Mouse (Mus musculus): ENCODE data around the gene Sectm1b. TPM values are rescaled to one million over a fixed set of nuclear protein-coding genes. Genes with fewer than 3 reads are reported as not detected.

The Sectm1b gene
- polyA plus RNA-seq, 1 experiment from 2014 or later, result 0.32 TPM

DNA sequence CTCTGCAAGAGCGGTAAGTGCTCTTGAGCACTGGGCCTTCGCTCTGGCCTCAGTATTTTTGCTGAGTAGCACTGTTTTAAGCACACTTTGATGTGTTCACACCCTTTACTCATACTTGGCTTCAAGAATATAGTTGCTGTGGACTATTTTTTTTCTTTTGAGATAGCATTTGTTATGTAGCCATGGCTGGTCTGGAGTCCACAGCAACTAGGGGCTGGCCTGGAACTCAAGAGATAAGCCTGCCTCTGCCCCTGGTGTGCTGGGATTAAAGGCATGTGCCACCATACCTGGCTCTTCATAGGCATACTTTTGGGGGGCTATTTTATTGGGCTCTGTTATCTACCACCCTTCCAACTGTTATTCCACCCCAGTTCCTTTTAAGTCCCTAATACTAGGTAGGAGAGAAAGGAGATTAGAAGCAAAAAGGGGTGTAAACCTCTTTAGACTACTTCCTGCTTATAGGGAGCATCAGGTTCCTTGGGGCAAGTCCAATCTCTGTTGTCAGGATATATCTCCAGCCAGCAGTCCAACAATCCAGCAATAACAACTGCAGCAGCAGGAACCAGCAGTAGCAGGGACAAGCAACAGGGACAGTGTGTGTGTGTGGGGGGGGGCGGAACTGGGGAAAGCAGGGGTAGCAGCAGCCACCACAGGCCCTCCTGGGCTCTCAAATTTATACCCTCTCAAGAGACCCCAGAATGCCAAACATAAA, 53.2 kb downstream of the Sectm1b start:
- Histone ChIP-seq H3K36me3 (ENCODE audit: control insufficient read depth, insufficient read depth, low read length) (no peaks in the 10 kb centered on the region), H3K4me2 (replicated peaks; ENCODE audit: low read depth, low read length) (no peak overlapping the region), H3K27ac (ENCODE audit: low read length) (no peak overlapping the region), H3K4me1 (ENCODE audit: control insufficient read depth, insufficient read depth, low read length) (no peaks in the 10 kb centered on the region), H3K9me3 (ENCODE audit: control insufficient read depth, low read depth, low read length) (no peaks in the 10 kb centered on the region), H3K9ac (replicated peaks; ENCODE audit: low read depth, low read length) (no peak overlapping the region), H3K27me3 (ENCODE audit: control insufficient read depth, insufficient read depth, low read length) (no peaks in the 10 kb centered on the region), H3K4me3 (ENCODE audit: low read depth, low read length) (no peak overlapping the region)
- 96% methylated on average over 3 of the region's 3 CpGs for WGBS
- no peak for ATAC-seq (ENCODE audit: insufficient number of reproducible peaks, insufficient read depth, low FRiP score, low read depth)

DNA sequence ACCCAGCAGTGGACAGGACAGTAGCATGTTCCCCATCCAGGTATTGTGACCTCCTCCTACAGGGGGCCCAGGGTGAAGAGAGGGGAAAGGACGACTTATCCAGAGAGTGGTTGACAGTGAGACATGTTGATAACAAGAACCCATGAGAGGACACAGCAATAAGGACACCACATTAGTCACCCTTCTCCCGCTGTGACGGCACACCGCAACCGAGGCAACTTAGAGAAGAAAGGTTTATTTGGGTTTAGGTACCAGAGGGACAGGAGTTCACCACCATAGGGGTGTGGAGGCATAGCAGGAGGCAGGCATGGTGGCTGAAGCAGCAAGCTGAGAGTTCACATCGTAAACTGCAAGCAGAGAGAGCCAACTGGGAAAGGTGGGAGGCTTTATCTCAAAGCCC, 57.2 kb downstream of the Sectm1b start:
- no peak for ATAC-seq (ENCODE audit: insufficient number of reproducible peaks, insufficient read depth, low FRiP score, low read depth)
- Histone ChIP-seq H3K27me3 (ENCODE audit: control insufficient read depth, insufficient read depth, low read length) (no peaks in the 10 kb centered on the region), H3K9ac (replicated peaks; ENCODE audit: low read depth, low read length) (no peak overlapping the region), H3K4me2 (replicated peaks; ENCODE audit: low read depth, low read length) (no peak overlapping the region), H3K36me3 (ENCODE audit: control insufficient read depth, insufficient read depth, low read length) (no peaks in the 10 kb centered on the region), H3K4me1 (ENCODE audit: control insufficient read depth, insufficient read depth, low read length) (no peaks in the 10 kb centered on the region), H3K27ac (ENCODE audit: low read length) (no peak overlapping the region), H3K9me3 (ENCODE audit: control insufficient read depth, low read depth, low read length) (no peaks in the 10 kb centered on the region), H3K4me3 (ENCODE audit: low read depth, low read length) (no peak overlapping the region)
- WGBS, result 70% methylated on average over 6 of the region's 6 CpGs

DNA sequence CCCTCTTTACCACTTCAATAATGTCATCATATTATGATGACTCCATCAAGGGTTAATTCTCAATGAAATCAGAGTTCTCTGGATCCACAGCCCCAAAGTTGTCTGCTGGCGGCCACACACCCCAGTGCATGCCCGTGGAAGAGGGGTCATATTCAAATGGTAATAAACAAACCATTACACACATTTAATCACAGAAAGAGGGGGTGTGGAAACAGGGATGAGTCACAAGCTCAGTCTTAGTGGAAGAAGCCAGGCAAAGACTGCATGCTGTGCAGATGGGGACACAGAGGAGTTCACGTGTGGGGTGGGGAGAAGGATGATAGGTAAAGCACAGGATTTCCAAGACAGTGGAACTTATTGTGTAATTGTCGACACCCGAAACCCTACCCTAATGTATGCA, 59.1 kb downstream of the Sectm1b start:
- Histone ChIP-seq H3K36me3 (ENCODE audit: control insufficient read depth, insufficient read depth, low read length) (no peaks in the 10 kb centered on the region), H3K27me3 (ENCODE audit: control insufficient read depth, insufficient read depth, low read length) (no peaks in the 10 kb centered on the region), H3K4me3 (ENCODE audit: low read depth, low read length) (no peak overlapping the region), H3K4me2 (replicated peaks; ENCODE audit: low read depth, low read length) (no peak overlapping the region), H3K9ac (replicated peaks; ENCODE audit: low read depth, low read length) (no peak overlapping the region), H3K27ac (ENCODE audit: low read length) (no peak overlapping the region), H3K4me1 (ENCODE audit: control insufficient read depth, insufficient read depth, low read length) (no peaks in the 10 kb centered on the region), H3K9me3 (ENCODE audit: control insufficient read depth, low read depth, low read length) (no peaks in the 10 kb centered on the region)
- WGBS, result 51% methylated on average over 5 of the region's 5 CpGs
- ATAC-seq (ENCODE audit: insufficient number of reproducible peaks, insufficient read depth, low FRiP score, low read depth), result no peak

Other genes with a start within 250 kb of the Sectm1b start
- gene Fasn, start 239.0 kb downstream of the Sectm1b start, polyA plus RNA-seq (2014; fragmentation: Nextera tagmentation; extraction: Ambion mirVana), result 69.0 and 70.9 TPM in 2 replicates
- 5.6 and 6.5 TPM in 2 replicates for gene Ccdc57, start 130.7 kb downstream of the Sectm1b start, polyA plus RNA-seq (2014; fragmentation: Nextera tagmentation; extraction: Ambion mirVana)
- gene Slc16a3, start 115.1 kb downstream of the Sectm1b start, polyA plus RNA-seq (2014; fragmentation: Nextera tagmentation; extraction: Ambion mirVana), result 24.1 and 32.9 TPM in 2 replicates
- 70.4 and 70.6 TPM in 2 replicates for gene Csnk1d, start 72.2 kb downstream of the Sectm1b start, polyA plus RNA-seq (2014; fragmentation: Nextera tagmentation; extraction: Ambion mirVana)
- 1.5 and 2.1 TPM in 2 replicates for gene Cd7, start 24.2 kb downstream of the Sectm1b start, polyA plus RNA-seq (2014; fragmentation: Nextera tagmentation; extraction: Ambion mirVana)
- gene Sectm1a, start 17.7 kb upstream of the Sectm1b start, polyA plus RNA-seq (2014; fragmentation: Nextera tagmentation; extraction: Ambion mirVana), result 0.34 TPM in 1 of 2 replicates, not detected in the other
- gene Tex19.2, start 55.1 kb upstream of the Sectm1b start, polyA plus RNA-seq (2014; fragmentation: Nextera tagmentation; extraction: Ambion mirVana), result not detected in 2 replicates
- not detected in 2 replicates for gene Tex19.1, start 82.6 kb upstream of the Sectm1b start, polyA plus RNA-seq (2014; fragmentation: Nextera tagmentation; extraction: Ambion mirVana)
- not detected in 2 replicates for gene Uts2r, start 96.7 kb upstream of the Sectm1b start, polyA plus RNA-seq (2014; fragmentation: Nextera tagmentation; extraction: Ambion mirVana)
- 12.0 and 12.6 TPM in 2 replicates for gene Hexdc, start 140.9 kb upstream of the Sectm1b start, polyA plus RNA-seq (2014; fragmentation: Nextera tagmentation; extraction: Ambion mirVana)
- gene Ogfod3, start 141.1 kb upstream of the Sectm1b start, polyA plus RNA-seq (2014; fragmentation: Nextera tagmentation; extraction: Ambion mirVana), result 28.0 and 34.7 TPM in 2 replicates
- 36.9 and 40.6 TPM in 2 replicates for gene Cybc1, start 165.8 kb upstream of the Sectm1b start, polyA plus RNA-seq (2014; fragmentation: Nextera tagmentation; extraction: Ambion mirVana)
- gene Narf, start 173.7 kb upstream of the Sectm1b start, polyA plus RNA-seq (2014; fragmentation: Nextera tagmentation; extraction: Ambion mirVana), result 43.2 and 53.8 TPM in 2 replicates
- 9.6 and 11.6 TPM in 2 replicates for gene Foxk2, start 196.4 kb upstream of the Sectm1b start, polyA plus RNA-seq (2014; fragmentation: Nextera tagmentation; extraction: Ambion mirVana)